Mouse (Mus musculus): ENCODE data around the gene Nr4a1. TPM values are rescaled to one million over a fixed set of nuclear protein-coding genes. Genes with fewer than 3 reads are reported as not detected.

Gene Nr4a1
- polyA plus RNA-seq, 1 experiment = 12.4 TPM

- no peak for DNase-seq (ENCODE audit: low spot score)
Observed at GRCm38 (mm10) chr15:101286129-101286770, 32.2 kb downstream of the Nr4a1 start.

GRCm38 (mm10) chr15:101287361-101287760, 33.3 kb downstream of the Nr4a1 start:
- no peak for DNase-seq (ENCODE audit: low spot score)

GRCm38 (mm10) chr15:101290354-101290753, 36.3 kb downstream of the Nr4a1 start:
- no peak for DNase-seq (ENCODE audit: low spot score)

GRCm38 (mm10) chr15:101292012-101292411, 37.9 kb downstream of the Nr4a1 start:
- DNase-seq (ENCODE audit: low spot score) = no peak

- no peak for DNase-seq (ENCODE audit: low spot score)
Observed at GRCm38 (mm10) chr15:101293025-101293621, 39.1 kb downstream of the Nr4a1 start, which contains the start of gene 6030408B16Rik. 6030408B16Rik (plus strand) TSS chr15:101293212.

- no peak for DNase-seq (ENCODE audit: low spot score)
Observed at GRCm38 (mm10) chr15:101294028-101294894, 40.2 kb downstream of the Nr4a1 start.

GRCm38 (mm10) chr15:101295106-101295505, 41.0 kb downstream of the Nr4a1 start:
- DNase-seq (ENCODE audit: low spot score) = no peak

GRCm38 (mm10) chr15:101295616-101296015, 41.5 kb downstream of the Nr4a1 start:
- DNase-seq (ENCODE audit: low spot score) = no peak

- DNase-seq (ENCODE audit: low spot score) = no peak
Observed at GRCm38 (mm10) chr15:101296091-101296490, 42.0 kb downstream of the Nr4a1 start.

GRCm38 (mm10) chr15:101297988-101298387, 43.9 kb downstream of the Nr4a1 start:
- DNase-seq (ENCODE audit: low spot score) = no peak

- DNase-seq (ENCODE audit: low spot score) = no peak
Observed at GRCm38 (mm10) chr15:101298550-101298949, 44.5 kb downstream of the Nr4a1 start.

- no peak for DNase-seq (ENCODE audit: low spot score)
Observed at GRCm38 (mm10) chr15:101299480-101299960, 45.5 kb downstream of the Nr4a1 start.

- no peak for DNase-seq (ENCODE audit: low spot score)
Observed at GRCm38 (mm10) chr15:101300128-101300527, 46.1 kb downstream of the Nr4a1 start.

GRCm38 (mm10) chr15:101302201-101302600, 48.1 kb downstream of the Nr4a1 start:
- no peak for DNase-seq (ENCODE audit: low spot score)

GRCm38 (mm10) chr15:101303830-101304229, 49.8 kb downstream of the Nr4a1 start:
- DNase-seq (ENCODE audit: low spot score) = no peak

- no peak for DNase-seq (ENCODE audit: low spot score)
Observed at GRCm38 (mm10) chr15:101306459-101306858, 52.4 kb downstream of the Nr4a1 start.

GRCm38 (mm10) chr15:101308440-101309348, 54.6 kb downstream of the Nr4a1 start:
- DNase-seq (ENCODE audit: low spot score) = no peak

GRCm38 (mm10) chr15:101309493-101309892, 55.4 kb downstream of the Nr4a1 start:
- DNase-seq (ENCODE audit: low spot score) = no peak

GRCm38 (mm10) chr15:101311087-101311770, 57.2 kb downstream of the Nr4a1 start:
- DNase-seq (ENCODE audit: low spot score) = no peak

- DNase-seq (ENCODE audit: low spot score) = no peak
Observed at GRCm38 (mm10) chr15:101312006-101312405, 57.9 kb downstream of the Nr4a1 start.

- DNase-seq (ENCODE audit: low spot score) = no peak
Observed at GRCm38 (mm10) chr15:101315378-101315777, 61.3 kb downstream of the Nr4a1 start.
